Mouse (Mus musculus) T-helper 1 cell (primary cell): ENCODE data around the gene Phf12.

Source experiments
- in situ Hi-C: fragments of 300-600 bp; cut with MboI, MseI; formaldehyde crosslinking; loops from one replicate; pipeline ENCODE4 v1.15.1; 2025; ENCODE audit warnings: high pct_unique_total_duplicates

The Phf12 gene

DNA sequence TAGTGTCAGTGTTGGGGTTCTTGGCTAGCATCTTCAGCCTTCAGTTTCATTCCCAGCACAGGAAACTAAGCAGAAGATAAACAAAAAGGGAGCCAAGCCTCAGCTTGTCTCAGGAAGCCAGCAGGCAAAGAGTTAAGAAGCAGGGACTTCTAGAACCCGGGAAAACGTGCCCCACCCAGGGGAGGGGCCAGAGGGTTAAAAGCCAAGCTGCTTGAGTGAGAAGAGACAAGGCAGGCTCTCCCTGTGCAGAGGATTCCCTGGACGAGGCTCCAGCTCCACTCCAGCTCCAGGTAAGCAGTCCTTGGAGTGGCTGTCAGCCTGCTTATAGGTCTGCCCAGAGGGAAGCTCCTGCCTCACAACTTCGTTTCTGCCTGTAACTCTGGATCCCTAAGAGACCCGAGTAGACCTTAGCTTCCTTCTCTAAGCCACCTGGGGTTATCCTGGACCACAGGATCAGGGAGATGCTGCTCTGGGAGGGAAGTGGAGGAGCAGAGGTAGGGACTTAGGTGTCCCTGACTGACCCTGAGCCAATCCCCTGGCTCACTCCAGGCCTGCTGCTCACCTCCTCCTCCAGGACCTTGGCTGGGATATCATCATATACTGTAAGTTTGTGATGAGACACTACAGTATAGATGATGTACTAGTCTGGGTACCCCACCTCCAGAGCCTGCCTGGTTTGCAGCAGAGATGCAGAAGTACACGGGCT is 90.0 kb downstream of the Phf12 start:
- in situ Hi-C loops: no loop called here

DNA sequence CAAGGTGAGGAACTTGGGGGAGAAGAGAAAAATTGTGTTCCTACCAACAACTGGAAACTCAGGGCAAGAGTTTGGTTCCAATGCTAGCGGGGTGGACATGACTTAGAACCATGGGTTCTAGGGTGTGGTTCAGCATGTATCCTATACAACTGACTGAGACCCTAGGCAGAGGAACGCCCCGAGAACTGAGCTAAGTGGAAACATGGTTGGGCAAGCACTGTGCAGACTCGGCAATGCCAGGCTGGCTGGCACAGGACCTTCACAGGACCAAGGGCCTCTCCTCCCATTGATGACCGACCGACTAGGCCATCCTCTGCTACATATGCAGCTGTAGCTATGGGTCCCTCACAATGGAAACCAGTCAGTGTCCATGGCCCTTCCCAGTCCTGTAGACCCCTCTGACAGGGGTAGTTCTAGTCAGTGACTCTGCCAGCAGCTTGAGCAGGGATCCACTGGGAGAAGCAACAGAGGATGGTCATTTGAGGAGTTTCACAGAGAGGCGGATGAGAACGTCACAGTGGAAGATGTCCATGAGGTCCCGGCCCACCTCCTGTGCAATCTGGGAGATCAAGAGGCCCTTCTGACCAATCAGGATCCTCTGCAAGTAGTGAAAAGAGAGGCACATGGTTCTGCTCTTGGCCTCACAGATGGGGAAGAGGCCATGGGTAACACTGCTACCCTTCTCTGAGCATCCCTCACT is 91.2 kb downstream of the Phf12 start:
- in situ Hi-C loops: no loop called here

DNA sequence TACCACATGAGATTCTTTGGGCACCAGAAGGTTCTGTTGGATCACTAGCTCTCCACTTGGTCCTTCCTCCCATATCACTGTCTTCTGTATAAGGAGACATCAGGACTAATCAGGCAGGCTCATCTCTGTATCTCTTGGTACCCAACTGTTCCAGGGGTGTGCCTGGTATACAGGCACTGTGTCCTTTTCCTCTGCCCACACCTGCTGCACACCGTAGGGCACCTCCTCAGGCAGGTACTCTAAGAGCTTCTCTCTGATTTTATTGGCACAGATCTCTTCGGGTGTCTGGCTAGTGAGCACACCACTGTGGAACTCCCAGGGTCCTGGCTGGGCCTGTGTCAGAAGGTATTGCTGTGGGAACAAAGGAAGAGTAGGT is 91.7 kb downstream of the Phf12 start:
- in situ Hi-C loops: no loop called here

DNA sequence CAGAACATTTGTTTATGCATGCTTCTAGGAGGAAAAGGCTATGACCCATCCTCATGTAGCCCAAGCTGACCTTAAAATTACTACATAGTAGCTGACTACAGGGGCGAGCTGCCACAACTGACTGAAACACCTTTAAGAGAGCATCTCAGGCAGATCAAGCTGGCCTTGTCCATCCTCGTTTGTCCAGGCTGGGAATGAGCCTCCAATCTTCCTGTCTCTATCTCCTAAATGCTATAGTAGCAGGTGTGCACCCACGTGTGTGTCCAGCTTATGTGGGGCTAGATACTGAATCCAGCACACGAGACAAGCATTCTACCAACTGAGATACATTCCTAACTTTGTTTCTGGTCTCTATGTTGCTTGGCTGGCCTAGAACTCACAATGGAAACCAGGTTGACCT is 92.1 kb downstream of the Phf12 start:
- in situ Hi-C loops: no loop called here
